Comparison of ENCODE assay signal across 2 mouse cellular contexts in the genomic region with DNA sequence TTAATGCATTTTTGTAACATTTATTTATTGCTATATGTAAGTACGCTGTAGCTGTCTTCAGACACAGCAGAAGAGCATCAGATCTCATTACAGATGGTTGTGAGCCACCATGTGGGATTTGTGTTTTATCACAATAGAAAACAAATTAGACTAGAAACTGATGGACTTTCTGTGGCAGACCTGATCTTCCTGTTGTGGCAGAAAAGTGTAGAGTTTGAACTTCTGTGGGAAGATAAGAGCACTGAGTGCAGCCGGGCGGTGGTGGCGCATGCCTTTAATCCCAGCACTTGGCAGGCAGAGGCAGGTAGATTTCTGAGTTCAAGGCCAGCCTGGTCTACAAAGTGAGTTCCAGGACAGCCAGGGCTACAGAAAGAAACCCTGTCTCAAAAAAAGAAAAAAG. TPM values are rescaled to one million over a fixed set of nuclear protein-coding genes. Genes with fewer than 3 reads are reported as not detected.
"Had no signal": no experiment of that assay in that cellular context is flagged by ENCODE, and none has a peak within 500 bp of the region (broad histone marks: within the 10 kb centered on the region; RNA-seq: fewer than 3 reads in every experiment).

No protein-coding gene starts in this region.

RNA-seq across cellular contexts. Expression of gene Kcnrg, which starts 41.0 kb away (rescaled TPM):
- total RNA-seq: heart, postnatal 36 days had no signal
- polyA plus RNA-seq: large intestine, adult 2 months had no signal
